Mouse (Mus musculus): ENCODE results near the gene Gadd45g. TPM values are rescaled to one million over a fixed set of nuclear protein-coding genes. Genes with fewer than 3 reads are reported as not detected.

Gadd45g gene
- total RNA-seq, 1 experiment from 2014 or later: 24.7 TPM

DNA sequence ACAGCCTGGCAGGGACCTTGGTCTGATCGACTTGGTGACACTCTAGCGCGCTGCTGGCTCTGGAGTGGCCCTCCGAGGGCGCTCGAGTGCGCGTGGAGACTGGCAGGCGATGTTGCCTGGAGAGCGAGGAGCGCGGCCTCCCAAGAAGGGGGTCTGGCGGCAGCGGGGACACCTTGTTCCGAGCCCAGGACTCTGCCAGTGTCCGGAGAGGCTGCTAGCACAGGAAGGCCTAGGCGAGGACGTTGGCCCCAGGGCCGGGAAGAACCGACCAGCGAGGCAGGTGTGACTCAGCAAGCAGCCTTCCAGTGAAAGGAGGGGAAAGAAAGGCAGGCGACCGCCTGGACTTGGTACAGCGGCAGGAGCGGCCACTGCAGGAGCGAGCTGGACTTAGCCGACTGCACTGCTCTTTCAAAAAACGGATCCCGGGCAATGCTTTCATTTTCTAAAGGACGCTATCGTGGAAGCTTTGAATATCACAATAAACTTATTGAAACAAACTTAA, 1.6 kb downstream of the Gadd45g start:
- ATAC-seq (ENCODE audit: extremely low read depth, insufficient number of reproducible peaks, low FRiP score, poor library complexity, severe bottlenecking): no peak

DNA sequence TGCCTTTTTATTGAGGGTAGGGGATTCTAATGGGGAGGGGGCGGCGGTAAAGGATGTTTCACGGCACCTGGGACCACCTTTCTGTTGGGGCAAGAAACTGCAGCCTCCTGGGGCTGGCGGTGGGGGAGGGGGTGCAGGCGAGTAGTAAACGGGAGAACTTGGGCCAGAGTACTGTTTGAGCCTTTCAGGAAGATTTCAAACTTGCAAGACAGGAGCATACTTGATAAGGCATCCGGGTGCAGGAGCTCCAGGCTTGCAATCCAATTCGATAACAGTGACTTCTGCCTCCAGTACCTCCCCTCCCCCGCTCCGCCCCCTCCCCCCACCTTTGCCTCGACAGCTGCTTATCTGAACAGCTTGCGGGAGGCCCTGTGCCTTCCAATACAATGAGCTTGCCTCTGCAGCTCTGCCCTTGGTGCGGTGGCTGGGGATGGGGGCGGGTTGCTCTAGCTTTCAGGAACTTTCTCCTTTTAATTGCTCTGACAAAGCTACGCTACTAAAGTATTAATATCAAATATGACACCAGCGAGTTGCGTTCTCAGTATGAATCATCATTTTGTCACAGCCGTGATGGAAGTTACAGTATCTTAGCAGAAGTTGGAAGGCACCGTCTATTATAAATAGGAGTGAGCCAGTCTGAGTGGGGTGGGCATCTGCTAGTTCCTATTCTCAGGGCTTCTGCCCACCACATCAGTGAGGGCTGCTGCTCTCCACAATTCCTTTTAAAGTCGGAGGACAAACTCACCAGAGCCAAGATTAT, 2.2 kb downstream of the Gadd45g start:
- no peak for ATAC-seq (ENCODE audit: extremely low read depth, insufficient number of reproducible peaks, low FRiP score, poor library complexity, severe bottlenecking)

DNA sequence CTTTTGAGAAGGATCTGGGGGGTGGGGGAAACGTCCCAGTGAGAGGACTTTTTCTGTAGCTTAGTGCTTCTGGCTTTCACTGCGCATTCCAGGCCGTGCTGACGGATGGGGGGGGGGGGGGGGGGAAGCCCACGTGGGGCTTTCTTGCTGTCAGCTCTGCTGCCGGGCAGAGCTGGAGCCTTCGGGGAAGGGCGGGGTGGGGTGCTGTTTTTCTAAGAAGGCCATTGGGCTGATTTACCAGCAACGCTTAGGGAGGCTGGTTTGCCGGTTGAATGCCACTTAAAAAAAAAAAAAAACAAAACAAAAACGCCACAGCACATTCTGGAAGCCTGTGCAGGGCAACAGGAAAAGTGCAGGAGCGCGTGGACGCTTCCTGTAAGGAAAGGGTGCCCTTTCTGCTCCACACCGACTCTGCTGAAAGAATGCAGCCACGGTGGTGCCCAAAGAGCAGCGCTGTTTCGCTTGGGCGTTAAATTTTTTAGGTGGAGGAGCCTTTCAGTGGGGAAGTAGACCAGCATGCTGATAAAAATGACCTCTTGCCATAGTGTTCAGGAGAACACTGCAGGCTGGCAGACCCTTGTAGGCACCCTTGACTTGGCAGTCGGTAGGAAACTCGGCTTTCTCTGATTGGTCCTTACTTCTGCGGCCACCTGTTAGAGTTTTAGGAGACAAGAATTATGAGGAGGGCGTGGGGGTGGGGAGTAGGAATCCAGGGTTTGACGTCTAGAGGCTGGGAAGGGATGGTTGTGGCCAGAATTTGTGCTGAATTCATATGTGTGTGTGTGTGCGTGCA, 3.0 kb downstream of the Gadd45g start:
- ATAC-seq (ENCODE audit: extremely low read depth, insufficient number of reproducible peaks, low FRiP score, poor library complexity, severe bottlenecking): no peak

GRCm38 (mm10) chr13:51850565-51850964, 4.1 kb downstream of the Gadd45g start:
- ATAC-seq (ENCODE audit: extremely low read depth, insufficient number of reproducible peaks, low FRiP score, poor library complexity, severe bottlenecking): no peak

- ATAC-seq (ENCODE audit: extremely low read depth, insufficient number of reproducible peaks, low FRiP score, poor library complexity, severe bottlenecking): no peak
Observed at GRCm38 (mm10) chr13:51852560-51853190, 6.2 kb downstream of the Gadd45g start.

- ATAC-seq (ENCODE audit: extremely low read depth, insufficient number of reproducible peaks, low FRiP score, poor library complexity, severe bottlenecking): peak; percentile 20; the same call in 1 of the 2 replicates
Observed at GRCm38 (mm10) chr13:51853301-51854243, 7.1 kb downstream of the Gadd45g start.

- ATAC-seq (ENCODE audit: extremely low read depth, insufficient number of reproducible peaks, low FRiP score, poor library complexity, severe bottlenecking): no peak
Observed at GRCm38 (mm10) chr13:51855584-51855983, 9.1 kb downstream of the Gadd45g start.

- ATAC-seq (ENCODE audit: extremely low read depth, insufficient number of reproducible peaks, low FRiP score, poor library complexity, severe bottlenecking): no peak
Observed at GRCm38 (mm10) chr13:51857156-51857555, 10.7 kb downstream of the Gadd45g start.

DNA sequence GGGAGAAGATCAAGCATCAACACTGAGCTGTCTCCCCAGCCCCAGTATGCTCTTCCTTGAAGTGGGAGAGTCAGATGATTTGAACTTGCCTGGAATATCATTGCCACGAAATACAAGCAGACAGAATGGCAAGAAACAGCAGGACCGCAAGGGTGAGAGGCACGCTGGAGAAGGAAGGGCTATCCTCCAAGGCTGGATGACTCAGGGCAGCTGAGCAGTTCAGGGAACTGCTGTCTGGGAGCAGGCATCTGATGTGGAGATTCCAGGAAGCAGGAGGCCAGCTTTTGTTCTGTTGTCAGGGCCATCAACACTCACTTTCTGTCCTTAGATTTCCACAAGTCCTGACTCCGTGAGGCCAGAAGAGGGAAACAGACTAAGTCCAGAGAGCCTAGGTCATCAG, 12.0 kb downstream of the Gadd45g start:
- no peak for ATAC-seq (ENCODE audit: extremely low read depth, insufficient number of reproducible peaks, low FRiP score, poor library complexity, severe bottlenecking)

DNA sequence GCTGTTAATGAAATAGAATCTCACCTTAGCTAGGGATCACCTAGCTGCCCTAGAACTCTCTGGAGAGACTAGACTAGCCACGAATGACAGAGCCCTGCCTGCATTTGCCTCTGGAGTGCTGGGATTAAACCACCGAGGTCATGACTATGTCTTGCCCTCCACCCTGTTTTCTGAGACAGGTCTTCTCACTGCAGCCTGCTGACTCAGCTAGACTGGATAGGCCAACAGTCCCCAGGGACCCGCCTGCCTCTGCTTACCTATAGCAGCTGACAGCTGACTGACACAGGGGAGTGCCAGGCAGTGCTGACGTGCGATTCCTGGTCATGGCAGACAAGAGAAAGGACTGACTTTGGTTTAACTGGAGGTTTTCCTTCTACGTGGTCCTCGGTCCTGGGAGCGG, 12.7 kb downstream of the Gadd45g start:
- no peak for ATAC-seq (ENCODE audit: extremely low read depth, insufficient number of reproducible peaks, low FRiP score, poor library complexity, severe bottlenecking)

DNA sequence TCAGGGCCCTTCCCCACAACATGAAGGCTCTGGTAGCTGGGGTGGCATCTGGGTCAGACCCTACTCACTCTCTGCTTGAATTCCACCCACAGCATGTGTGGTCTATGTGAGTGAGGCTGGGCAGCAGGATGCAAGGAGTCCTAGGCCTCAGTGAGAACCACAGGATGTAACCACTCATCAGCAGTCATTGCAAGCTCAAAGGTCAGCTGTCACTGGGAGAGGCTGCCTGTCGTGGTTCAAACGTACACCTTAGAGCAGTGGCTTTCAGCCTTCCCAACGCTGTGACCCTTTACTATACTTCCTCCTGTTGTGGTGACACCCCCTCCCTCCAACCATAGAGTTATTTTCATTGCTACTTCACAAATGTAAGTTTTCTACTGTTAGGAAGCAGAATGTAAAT, 13.3 kb downstream of the Gadd45g start:
- no peak for ATAC-seq (ENCODE audit: extremely low read depth, insufficient number of reproducible peaks, low FRiP score, poor library complexity, severe bottlenecking)

- no peak for ATAC-seq (ENCODE audit: extremely low read depth, insufficient number of reproducible peaks, low FRiP score, poor library complexity, severe bottlenecking)
Observed at GRCm38 (mm10) chr13:51862750-51863149, 16.3 kb downstream of the Gadd45g start.

- ATAC-seq (ENCODE audit: extremely low read depth, insufficient number of reproducible peaks, low FRiP score, poor library complexity, severe bottlenecking): no peak
Observed at GRCm38 (mm10) chr13:51866151-51866659, 19.7 kb downstream of the Gadd45g start.

DNA sequence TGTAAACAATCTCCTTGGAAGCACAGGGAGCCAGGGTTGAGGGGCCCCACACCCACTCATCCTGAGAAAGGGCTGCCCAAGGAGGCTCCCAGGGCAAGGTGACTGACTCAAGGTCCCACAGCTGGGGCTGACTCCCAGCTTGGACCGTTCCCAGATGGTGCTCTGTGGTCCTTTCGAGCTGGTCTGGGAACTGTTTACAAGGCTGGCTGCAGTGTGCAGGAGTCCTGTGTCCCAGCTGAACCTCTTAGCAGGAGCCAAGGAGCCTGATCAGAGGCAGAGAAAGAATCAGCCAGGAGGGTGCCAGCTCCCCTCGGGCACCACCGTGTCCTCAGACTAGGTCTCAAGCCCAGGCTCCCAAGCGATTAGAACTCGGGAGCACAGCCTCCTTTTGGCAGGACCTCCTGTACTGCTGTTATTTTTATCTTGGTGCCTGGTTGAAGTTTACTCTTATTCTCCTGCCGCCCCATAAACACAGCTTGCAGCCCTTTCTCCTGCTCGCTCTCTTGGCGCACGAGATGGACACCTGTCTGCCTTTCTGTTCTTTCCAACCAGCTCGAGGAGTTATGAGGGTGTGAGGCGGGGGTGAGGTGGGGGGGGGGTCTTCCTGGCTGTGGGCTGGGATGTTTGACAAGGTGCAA, 22.1 kb downstream of the Gadd45g start:
- ATAC-seq (ENCODE audit: extremely low read depth, insufficient number of reproducible peaks, low FRiP score, poor library complexity, severe bottlenecking): no peak

GRCm38 (mm10) chr13:51869129-51869491, 22.6 kb downstream of the Gadd45g start:
- no peak for ATAC-seq (ENCODE audit: extremely low read depth, insufficient number of reproducible peaks, low FRiP score, poor library complexity, severe bottlenecking)

- no peak for ATAC-seq (ENCODE audit: extremely low read depth, insufficient number of reproducible peaks, low FRiP score, poor library complexity, severe bottlenecking)
Observed at GRCm38 (mm10) chr13:51871148-51871547, 24.7 kb downstream of the Gadd45g start.

- no peak for ATAC-seq (ENCODE audit: extremely low read depth, insufficient number of reproducible peaks, low FRiP score, poor library complexity, severe bottlenecking)
Observed at GRCm38 (mm10) chr13:51872252-51872962, 25.9 kb downstream of the Gadd45g start.

Data from neutrophil, adult 5-6 weeks (primary cell).